Mouse (Mus musculus) cerebellum, adult 8-10 months (tissue): ENCODE results near the gene Cebpz.

Source experiments
- DNase-seq: peaks from one replicate; pipeline ENCODE4 v3.0.0; 2022

Cebpz gene

DNA sequence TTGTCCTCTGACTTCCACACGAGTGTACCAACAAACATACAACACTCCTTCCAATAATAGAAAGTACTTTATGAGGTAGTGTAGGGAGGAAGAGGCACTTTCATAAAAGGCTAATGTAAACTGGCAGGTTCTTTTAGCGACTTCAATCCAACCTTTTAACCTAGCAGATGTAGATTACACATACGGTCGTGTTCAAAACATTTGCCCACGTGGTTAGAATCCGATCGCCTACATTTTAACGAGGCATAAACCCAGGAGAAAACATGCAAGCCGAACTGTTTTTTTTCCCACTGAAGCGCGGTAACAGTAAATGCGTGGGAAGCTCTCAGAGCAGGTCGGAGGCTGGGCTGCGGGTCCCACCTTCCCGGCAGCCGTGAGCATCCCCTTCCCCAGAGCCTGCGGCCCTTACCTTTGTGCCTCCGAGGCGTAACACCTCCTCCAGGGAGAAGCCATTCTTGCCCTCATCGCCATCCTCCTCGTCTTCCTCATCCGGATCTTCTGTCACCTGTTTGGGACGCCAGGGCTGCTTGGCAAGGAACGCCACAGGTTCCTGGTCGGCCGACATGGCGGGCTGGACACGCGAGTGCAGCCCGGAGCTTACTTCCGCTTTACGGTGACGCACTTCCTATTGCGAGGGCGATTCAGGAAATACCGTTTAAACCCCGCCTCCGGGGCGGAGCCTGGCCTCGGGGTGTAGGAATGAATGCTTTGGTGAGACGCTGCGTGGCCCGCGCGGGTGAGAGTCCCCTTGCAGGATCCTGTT lies at the start of gene Cebpz, which contains the start of gene Ndufaf7:
Gene Cebpz (minus strand): TSS at position 601 of the 763 bp plus-strand sequence.
Gene Ndufaf7 (plus strand): TSS at position 671 of the 763 bp plus-strand sequence.
- peak; percentile 97 for DNase-seq

DNA sequence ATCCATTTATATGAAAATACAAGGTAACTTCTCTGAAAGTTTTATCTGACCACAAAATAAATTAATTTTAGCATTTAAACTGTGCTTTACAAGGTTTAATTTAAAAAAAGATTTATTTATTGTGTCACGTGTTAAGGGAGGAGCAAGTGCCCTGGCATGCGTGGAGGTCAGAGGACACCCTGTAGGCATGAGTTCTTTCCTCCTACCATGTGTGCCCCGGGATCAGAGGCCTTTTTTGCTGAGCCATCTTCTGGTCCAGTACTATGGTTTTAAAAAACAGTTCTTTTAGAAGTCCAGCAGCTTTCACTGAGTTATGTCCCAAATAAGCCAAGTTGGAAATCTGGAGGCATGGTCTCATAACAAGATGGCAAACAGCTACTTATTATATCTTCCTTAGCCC lies 46.9 kb upstream of the Cebpz start:
- no peak for DNase-seq

DNA sequence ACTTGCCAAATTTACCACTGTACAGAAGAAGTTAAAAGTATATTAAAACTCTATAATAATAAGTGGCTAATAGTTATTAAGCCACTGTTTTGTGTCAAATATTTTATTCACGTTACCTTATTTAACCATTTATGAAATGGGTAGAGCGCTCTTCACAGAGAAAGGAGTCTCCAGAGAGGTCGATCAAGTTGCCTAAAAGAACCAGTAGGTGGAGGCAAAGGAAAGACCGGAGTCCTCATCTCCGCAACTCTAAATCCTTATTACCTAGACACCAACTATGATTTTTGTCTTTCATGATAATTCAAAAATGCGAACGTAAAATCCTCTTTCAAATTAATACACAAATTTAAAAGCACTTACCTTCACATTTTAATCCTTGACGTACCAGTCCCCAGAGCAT lies 46.3 kb upstream of the Cebpz start:
- DNase-seq, result no peak

DNA sequence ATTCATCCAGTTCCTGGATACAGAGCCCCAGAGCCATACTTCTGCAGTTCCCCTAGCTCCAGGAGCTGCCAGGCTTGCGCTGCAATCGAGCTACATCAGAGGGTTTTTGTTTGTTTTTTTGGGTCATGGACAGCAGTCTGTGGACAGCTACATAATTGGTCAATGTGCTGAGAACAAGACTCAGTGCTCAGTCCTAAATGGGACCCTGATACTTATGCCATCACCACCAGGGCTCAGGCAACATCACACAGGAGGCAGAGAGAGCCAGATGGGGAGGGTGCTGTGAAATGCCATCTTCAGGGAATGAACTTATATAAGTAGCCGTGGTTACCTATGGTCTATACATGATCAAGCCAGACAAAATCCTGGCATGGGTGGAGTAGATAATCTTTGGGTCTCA lies 31.6 kb upstream of the Cebpz start:
- DNase-seq, result no peak

DNA sequence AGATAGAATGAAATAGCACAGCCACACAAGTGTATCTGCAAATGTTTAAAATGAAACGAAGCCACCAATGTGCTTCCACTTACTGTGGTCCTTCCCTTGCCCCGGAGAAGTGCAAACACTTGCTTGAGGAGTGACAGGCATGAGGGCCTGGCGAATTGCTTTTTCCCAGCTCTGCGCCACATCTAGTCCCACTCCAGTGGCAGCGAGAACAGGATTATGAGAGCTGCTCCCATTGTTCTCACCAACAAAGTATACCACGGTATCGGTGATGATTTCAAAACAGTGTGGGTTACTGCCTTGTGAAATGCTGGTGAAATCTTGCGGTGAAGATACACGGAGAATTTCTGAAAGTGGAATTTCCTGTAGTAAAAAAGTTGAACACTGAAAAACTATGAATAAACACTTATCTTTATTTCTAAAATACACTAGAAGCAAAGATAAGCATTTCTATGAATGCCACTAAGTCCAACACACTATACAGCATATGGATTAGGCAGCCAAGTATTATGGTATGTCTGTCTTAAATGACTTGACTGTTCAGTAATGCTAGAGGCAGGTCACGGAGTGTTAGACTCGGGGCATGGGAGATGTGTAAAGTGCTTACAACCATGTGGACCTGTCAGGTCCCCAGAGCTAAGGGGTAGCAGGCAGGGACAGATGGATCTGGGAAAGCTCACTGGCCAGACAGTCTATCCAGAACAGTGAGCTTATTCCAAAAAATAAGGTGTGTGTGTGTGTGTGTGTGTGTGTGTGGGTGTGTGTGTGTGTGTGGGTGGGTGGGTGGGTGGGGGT lies 29.4 kb upstream of the Cebpz start:
- no peak for DNase-seq

DNA sequence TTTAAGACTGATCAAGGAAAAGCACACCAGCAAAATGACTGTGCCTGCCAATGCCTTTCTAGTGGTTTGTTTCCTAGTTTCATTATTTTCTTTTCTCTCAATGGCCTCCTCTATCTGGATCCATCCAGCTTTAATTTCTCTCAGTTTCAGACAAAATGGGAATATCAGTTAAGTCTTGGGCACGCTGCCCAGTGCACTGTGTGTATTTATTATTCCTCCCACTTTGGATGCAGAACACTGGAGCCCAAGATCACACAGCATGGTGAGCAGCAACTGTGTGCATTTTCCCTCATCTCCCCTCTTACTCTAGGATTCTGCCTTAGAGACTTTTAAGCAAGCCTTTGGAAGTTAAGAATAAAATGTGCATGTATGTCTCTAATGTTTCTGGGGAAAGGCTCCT lies 27.5 kb upstream of the Cebpz start:
- DNase-seq, result no peak

DNA sequence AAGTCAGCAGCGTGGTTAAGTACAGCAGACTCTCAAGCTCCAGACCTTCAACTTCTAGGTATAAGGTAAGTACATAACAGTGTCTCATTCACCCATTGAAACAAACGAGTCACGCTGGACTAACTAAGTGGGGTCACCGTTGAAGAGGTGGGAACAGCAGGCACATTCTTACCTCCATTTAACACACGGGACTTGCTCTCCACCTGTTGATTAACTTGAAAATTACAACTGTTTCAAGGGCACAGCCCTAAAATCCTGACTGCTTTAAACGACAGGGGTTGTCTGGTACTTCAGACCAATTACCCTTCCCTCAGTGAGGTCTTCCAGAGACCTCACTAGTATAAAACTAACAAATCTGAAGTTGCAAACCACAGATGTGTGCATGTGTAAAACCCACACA lies 22.6 kb upstream of the Cebpz start:
- DNase-seq, result no peak

DNA sequence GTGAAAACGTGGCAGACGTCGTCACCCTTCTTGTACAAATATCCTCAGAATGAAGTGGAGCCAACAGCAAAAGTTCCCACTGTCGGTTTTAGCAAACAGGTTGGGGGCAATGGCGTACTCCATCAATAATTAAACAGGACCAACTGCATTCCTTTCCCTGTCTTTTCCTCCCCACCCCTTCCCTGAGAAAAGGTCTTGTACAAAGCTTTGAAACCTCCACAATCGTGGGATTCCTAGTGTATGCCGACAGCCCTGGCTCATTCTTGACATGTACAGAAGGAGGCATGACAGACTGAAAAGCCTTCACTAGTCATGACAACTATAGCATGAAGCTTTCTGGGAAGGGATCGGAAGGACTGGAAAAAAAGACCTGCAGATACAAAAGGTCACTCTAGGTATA lies 16.4 kb upstream of the Cebpz start:
- no peak for DNase-seq

DNA sequence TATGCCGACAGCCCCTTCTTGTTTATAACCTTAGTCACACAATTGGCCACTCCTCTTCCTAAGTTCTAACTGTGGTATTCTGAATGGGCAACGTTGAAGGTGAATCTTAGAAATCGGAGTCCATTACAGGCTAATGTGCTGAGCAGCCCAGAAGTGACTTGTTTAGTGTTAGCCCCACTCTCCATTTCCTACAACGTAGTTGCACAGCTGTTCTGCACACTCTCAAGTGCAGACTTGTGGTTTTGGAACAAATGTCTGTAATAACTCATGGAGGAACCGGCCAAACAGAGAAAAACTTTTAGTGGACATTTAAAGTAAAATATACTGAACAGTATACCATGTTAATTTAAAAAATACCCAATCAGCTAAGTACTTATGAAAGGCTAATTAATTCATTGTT lies 15.2 kb upstream of the Cebpz start:
- no peak for DNase-seq

DNA sequence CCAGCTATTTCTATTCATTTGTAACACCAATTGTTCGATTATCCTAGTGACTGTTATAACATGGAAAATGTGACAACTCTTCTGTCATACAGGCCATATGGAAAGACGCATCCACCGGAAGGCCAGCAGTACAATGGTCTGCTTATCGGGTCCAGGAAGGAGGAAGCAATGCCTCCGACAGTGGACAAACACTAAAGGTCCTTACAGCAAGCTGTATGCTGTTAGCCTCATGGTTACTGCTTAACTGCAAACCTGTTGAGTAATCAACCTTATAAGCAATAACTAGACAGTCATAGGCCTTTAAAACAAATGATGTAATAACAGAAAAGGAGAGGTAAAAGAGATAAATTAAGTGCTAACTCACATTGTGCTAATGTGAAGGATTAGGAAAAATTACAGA lies 14.4 kb upstream of the Cebpz start:
- DNase-seq, result no peak

DNA sequence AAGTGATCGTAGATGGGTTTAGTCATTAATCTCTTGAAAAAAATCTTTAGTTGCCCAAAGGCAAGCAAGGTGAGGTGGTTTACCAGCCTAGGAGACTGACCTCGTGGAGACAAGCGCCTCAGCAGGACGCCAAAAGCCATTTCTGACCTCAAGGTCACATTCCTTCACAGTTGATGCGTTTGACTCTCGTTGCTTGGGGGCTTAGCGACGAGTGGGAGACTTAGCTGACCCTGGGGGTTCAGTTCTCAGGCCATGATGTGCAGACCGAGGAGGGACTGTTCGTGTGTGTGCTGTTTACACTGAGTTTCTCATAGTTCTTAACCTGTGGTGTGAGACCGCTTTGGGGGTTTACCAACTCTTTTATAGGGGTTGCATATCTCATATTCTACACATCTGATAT lies 5.7 kb upstream of the Cebpz start:
- no peak for DNase-seq

DNA sequence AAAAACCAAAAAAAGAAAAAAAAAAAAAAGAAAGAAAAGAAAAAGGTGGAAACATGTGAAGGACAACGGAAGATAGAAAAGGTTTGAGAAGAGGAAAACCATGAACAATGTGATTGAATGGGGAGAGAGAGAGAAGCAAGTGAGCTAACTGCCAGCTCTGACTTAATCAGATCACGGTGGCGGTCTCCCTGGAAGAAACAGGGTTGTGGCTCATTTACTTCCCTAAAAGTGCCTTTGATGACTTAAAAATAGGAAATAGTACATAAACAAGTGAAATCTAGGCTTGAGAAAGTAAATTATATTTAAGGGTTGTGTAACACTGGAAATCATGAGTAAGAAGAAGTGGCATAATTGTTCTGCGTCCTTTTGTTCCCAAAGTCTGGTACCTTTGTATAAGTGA lies 2.1 kb upstream of the Cebpz start:
- no peak for DNase-seq

DNA sequence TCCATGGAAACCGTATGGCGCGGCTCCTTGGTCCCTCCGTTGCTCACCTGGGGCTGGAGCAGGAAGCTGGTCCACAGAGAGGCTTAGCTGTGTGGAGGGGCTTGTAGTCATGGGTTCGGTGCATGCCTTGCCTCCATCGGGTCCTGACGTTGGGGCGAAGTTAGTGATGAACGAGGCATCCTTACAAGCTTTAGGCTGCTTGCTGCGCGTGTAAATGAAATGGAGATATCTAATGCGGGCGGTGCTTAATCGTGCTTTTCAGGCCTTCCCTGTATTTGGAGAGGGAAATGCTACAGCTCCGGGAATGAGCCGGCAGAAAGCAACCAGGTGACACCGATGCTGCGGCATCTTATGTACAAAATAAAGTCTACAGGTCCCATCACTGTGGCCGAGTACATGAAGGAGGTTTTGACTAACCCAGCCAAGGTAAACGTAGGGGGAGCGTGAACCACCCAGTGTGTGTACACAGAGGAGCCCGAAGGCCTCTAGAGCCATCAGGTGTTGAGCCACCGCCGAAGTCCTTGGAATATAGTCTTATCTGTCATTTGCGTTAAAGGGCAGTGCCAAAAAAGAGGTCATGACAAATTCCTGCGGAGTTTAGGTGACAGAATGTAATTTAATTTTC lies 475 bp upstream of the Cebpz start:
- no peak for DNase-seq

DNA sequence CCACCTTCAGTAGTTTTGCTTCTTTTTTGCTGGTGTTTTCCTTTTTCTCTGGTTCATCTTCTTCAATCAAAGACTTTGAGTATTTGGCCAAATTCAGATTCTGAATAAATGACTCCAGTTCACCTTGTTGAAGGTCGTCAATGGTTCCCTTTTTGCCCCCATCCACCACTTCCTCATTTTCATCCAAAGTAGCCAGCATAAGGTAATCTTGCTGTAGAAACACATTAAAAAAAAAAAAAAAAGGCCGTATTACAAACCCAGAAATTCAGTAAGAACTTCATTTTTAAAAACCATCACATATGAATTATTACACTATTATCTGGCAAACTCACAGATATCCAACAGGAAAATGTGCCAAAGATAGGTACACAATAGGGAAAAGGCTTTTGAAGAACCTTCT lies 1.0 kb downstream of the Cebpz start:
- DNase-seq, result no peak

DNA sequence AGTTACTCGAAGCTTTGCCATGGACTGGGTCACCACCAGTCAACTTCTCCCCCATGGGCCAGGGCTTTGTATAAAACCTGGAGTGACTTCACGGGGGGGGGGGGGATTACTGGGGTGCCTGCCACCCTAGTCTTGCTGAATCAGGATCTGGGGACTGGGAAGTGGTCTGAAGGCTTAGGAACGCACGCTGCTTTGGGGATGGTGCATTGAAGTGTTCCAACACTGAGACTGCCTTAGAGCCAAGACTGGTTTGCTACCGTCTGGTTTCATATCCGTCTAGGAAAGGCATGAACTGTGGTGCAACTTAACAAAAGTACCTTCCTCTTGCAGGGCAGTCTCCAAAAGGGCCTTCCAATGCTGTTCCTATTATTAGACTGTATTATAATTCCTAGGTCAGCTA lies 19.2 kb downstream of the Cebpz start:
- DNase-seq, result no peak

DNA sequence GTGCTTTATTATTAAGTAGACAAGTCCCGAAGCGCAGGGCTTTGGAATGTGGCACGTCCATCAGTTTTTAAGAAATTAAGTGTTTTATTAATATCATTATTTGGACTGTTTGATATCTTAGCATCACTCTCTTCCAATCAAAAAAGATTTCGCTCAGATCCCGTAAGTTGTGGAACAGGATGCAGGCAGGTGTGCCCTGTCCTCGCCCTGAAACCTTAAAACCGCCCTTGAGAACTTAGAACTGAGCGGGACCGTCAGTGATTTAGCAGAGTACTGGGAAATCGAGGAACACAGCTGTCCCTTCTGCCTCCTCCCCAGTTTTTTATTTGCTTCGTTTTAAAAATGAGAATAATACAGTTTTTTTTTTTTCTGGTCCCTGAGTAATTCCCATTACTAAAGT lies 20.0 kb downstream of the Cebpz start:
- no peak for DNase-seq

DNA sequence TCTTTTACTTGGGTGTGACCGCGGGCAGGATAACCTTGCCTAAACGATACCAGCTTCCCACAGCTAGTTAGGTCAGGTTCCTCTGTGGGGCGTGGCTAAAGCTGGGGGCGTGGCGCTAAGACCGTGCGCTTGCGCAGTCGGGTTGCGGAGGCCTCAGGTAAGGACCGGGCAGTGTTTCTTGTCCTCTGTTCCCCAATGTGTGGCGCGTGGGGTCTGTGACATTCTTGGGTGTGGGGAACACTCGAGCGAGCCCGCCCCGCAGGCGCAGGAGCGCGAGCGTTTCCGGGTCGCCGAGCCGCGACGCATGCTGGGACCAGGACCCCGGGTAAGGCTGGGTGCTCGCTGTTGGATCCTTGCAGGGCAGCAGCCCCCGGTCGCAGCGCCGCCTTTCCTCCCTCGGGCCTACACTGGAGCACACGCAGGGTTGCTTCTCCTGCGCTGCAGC lies 20.5 kb downstream of the Cebpz start, which contains the start of gene Cebpzos:
Gene Cebpzos (plus strand): TSS at position 132 of the 445 bp plus-strand sequence.
- peak; percentile 93 for DNase-seq

DNA sequence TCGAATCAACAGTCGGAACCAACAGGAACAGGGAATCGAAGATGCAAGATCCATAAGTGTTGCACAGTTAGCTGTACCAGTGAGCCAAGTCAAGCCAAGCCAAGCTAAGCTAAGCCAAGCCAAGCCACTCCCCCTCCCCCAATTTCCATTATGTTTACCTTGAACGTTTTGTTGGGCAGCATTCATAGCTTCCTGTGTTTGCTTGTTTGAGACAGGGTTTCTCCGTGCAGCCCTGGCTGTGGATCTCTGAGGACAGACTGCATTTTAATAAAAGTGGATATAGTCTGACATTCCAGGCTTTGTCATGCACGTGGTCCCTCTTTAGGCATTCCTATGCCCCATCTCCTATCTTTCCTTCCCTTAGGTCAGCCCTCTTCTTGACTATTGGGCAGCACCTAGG lies 21.1 kb downstream of the Cebpz start:
- no peak for DNase-seq

DNA sequence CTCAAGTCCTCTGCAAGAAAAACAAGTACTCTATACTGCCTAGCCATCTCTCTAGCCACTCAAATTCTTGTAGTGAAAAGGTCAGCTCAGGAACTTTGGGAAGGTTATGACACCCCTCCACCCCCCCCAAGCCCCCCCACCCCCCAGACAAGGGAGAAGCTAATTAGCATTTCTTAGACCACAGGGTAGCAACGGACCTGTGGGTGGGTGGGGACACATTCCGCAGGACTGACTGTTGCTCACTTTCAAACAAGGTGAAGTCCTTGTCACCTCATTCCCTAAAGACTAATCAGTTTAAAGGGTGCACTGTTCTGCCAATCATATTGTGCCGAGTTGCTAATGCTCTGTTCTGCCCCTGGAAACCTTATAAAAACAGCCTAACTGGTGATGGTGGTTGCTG lies 22.9 kb downstream of the Cebpz start:
- no peak for DNase-seq

DNA sequence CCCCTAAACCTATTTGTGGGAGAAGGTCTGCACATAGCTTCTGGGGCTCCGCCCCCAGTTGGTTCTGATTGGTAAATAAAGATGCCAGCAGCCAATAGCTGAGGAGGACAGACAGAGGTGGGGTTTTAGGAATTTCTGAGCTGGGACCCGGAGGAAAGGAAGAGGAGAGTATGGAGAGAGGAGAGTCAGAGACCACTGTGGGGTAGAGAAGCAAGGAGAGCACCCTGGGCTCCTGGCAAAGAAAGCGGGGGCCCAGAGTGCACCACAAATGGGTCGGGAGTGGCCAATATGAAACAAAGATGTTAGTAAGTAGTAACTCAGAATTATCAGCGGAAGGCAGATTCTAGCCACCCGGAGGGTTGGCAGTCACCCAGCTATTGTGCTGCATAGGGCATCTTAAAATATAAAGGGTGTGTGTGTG lies 24.0 kb downstream of the Cebpz start:
- DNase-seq, result peak; percentile 25

DNA sequence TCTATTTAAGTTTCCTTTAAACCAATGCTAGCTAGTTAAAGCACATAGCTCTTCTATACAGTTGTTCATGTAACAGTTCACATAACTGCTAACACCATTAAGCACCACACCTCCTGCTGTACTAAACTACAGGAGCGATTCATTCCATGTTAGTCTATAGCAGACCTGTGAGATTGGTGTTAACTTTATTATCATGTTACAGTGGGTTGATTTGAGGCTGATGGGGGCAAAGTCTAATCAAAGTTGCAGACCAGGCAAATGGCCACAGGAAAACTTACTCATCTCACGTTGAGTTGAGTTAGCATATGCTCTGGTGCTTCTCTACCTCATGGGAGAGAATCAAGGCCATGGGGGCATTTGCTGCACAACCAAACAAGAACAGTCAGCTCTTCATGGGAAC lies 27.5 kb downstream of the Cebpz start:
- no peak for DNase-seq

DNA sequence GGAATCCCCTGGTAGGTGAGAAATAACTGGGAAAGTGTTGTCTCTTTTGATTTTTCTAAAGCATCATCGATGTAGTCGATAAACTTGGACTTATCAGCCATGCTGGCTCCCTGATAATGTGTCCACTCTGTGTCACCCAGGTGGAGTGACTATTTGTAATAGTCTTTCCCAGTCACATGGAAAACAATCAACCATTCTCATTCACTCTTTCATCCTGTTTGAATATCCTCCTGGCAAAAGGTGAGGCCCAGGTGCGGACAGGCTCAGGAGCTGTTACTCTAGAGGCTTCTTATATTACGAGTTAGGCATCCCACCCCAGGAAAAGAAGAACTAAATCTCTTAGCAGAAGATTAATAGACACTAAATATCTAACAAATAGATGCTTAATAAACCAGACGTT lies 30.0 kb downstream of the Cebpz start, which contains the start of gene Sult6b1:
Gene Sult6b1 (minus strand): TSS at position 101 of the 400 bp plus-strand sequence.
- DNase-seq, result no peak

DNA sequence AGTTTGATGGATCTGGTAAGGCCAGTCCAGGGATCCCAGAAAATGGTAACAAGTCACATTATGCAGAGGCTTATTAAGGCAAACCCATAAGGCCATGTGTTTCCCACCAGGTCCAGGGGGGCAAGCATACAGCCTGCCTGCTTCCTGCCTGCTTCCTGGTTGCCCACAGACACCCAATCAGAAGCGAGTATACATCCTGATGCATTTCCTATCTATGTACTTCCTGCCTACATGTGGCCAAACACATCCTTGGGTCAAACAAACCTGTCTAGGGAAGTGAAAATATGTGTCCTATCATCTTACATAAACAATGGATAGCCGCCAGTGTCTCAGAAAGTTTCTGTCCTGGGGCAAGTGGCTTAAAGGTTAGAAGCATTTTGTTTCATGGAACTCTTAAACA lies 33.7 kb downstream of the Cebpz start:
- DNase-seq, result no peak

DNA sequence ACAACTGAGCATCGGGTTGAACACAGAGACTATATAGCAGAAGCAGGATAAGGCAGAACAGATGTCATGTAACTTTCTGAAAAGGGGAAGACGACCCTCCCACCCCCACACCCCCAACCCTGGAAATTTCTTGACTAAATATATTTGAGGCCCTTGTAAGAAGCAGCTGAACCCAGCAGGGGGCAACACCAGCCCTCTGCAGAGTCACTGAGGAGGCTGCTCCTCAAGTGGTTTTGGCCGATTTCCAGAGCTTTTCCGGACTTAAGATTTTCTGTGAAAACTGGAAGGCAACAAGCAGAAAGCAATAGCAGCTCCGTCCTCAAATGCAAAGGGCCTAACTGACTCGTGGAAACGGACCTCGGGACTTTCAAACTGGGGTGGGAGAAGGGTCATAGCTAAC lies 41.5 kb downstream of the Cebpz start:
- DNase-seq, result no peak
